Mouse (Mus musculus) kidney, adult 2 months (tissue): ENCODE data around the gene Mast4.

Source experiments
- CTCF ChIP-seq: fragments of 200-500 bp; conservative IDR thresholded peaks from 2 replicates; pipeline ENCODE4 v1.5.1; 2011; ENCODE audit warnings: low read depth, mild to moderate bottlenecking, control low read depth, low read length, moderate library complexity, mixed read lengths; ENCODE audit not compliant: insufficient read depth, insufficient read length
- POLR2A ChIP-seq: fragments of 200-500 bp; IDR thresholded peaks from one replicate; pipeline ENCODE4 v1.6.1; 2011; ENCODE audit warnings: low read depth, low read length, control low read depth

DNA sequence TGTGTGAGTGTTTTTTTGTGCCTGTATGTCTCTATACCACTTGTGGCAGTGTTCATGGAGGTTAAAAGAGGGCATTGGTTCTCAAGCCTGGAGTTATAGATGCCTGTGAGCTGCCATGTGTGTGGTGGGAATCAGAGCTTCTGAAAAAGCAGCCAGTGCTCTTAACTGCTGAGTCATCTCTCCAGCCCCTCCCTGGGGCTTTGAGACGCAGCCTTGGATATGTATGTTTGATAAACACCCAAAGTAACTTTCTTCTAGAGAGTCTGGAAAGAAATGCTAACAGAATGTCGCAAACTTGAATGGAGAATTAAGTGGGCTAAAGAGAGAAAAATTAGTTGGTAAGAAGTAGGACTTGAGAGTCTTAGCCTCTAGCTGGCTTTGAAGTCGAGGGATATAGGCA lies 606.3 kb downstream of the Mast4 start:
- no peak for TF ChIP-seq POLR2A
- no peak for TF ChIP-seq CTCF
